Mouse (Mus musculus): Measurements from ENCODE around the gene Bbs9. TPM values are rescaled to one million over a fixed set of nuclear protein-coding genes. Genes with fewer than 3 reads are reported as not detected.

The Bbs9 gene
- total RNA-seq, 2 experiments from 2014 or later = 17.5 to 18.7 TPM

Other genes with a start within 250 kb of the Bbs9 start
- 1 to 10 TPM in 1 of 2 experiments, under 1 TPM in 1; 0.97 to 1.2 TPM for gene Zfp599, start 215.8 kb upstream of the Bbs9 start, total RNA-seq (2021)
- 10 to 100 TPM; 12.3 to 13.9 TPM for gene Zfp810, start 168.1 kb upstream of the Bbs9 start, total RNA-seq (2021)
- 10 to 100 TPM; 20.3 to 25.2 TPM for gene Anln, start 86.5 kb upstream of the Bbs9 start, total RNA-seq (2021)
- gene 9530077C05Rik, start 64.2 kb upstream of the Bbs9 start, total RNA-seq (2021) = under 1 TPM; 0.35 to 0.43 TPM
- not detected for gene Gm17545, start 21.4 kb upstream of the Bbs9 start, total RNA-seq (2021)
- 10 to 100 TPM; 45.4 to 45.7 TPM for gene Rp9, start 6.0 kb upstream of the Bbs9 start, total RNA-seq (2021)

All from heart, postnatal 10 days (tissue).